Mouse (Mus musculus) urinary bladder, postnatal 25 days (tissue): Measurements from ENCODE around the gene Gm16253.

Source experiments
- DNase-seq: peaks from one replicate; pipeline ENCODE4 v3.0.0; 2022; ENCODE audit warnings: low spot score

Gm16253 gene

DNA sequence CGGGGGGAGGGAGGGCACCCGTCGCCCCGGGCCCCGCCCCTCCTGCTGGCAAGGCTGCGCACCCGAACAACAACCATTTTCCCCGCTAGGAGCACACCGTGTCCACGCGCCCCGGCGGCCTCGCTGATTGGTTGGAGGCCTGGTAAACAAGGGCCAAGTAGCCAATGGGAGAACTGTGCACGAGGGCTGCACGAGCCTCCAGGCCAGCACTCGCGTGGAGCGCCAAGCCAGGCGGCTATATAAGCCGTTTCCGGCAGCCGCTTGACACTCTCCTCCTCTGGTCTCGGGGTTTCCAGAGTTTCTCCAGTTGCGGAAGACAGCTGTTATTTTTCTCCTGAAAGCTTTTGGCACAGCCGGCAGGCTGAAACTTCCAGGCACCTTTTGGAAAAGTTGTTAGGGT lies 19.1 kb upstream of the Gm16253 start, which contains the start of gene Txnip:
Gene Txnip (plus strand): TSS at position 264 of the 400 bp plus-strand sequence.
- DNase-seq, result peak; percentile 99

DNA sequence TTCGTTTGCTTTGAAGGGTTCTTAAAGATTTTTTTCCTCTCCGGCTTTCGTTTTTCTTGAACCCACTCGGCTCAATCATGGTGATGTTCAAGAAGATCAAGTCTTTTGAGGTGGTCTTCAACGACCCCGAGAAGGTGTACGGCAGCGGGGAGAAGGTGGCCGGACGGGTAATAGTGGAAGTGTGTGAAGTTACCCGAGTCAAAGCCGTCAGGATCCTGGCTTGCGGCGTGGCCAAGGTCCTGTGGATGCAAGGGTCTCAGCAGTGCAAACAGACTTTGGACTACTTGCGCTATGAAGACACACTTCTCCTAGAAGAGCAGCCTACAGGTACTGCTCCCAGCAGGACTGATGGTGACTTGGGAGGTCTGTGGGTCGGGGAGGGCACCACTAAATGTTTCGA lies 18.6 kb upstream of the Gm16253 start:
- DNase-seq, result no peak

DNA sequence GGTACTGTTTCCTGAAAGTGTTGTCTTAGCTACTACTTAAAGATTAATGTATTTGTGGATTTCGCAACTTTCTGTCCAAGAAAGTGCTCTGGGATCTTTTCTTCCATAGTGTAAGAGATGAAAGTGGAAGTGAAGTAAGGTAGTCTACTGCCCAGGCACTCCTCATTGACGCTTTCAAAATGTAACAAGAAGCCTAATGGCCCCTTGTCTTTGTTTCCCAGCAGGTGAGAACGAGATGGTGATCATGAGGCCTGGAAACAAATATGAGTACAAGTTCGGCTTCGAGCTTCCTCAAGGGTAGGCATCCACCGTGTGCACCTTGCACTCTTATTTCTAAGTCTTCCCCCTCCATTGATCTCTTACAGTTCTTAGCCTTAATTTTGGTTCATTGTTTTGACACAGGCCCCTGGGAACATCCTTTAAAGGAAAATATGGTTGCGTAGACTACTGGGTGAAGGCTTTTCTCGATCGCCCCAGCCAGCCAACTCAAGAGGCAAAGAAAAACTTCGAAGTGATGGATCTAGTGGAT lies 18.1 kb upstream of the Gm16253 start:
- DNase-seq, result no peak

DNA sequence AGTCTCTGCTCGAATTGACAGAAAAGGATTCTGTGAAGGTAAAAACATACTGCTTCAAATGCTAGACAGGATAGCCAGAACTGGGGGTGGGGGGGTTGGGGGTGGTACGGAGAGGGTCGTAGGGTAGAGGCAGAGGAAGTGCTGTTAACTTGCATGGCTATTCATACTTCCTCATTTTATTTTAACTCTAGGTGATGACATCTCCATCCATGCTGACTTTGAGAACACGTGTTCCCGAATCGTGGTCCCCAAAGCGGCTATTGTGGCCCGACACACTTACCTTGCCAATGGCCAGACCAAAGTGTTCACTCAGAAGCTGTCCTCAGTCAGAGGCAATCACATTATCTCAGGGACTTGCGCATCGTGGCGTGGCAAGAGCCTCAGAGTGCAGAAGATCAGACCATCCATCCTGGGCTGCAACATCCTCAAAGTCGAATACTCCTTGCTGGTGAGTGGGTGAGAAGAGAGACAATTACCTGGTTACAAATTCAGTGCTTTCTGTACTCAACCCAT lies 17.3 kb upstream of the Gm16253 start:
- no peak for DNase-seq

DNA sequence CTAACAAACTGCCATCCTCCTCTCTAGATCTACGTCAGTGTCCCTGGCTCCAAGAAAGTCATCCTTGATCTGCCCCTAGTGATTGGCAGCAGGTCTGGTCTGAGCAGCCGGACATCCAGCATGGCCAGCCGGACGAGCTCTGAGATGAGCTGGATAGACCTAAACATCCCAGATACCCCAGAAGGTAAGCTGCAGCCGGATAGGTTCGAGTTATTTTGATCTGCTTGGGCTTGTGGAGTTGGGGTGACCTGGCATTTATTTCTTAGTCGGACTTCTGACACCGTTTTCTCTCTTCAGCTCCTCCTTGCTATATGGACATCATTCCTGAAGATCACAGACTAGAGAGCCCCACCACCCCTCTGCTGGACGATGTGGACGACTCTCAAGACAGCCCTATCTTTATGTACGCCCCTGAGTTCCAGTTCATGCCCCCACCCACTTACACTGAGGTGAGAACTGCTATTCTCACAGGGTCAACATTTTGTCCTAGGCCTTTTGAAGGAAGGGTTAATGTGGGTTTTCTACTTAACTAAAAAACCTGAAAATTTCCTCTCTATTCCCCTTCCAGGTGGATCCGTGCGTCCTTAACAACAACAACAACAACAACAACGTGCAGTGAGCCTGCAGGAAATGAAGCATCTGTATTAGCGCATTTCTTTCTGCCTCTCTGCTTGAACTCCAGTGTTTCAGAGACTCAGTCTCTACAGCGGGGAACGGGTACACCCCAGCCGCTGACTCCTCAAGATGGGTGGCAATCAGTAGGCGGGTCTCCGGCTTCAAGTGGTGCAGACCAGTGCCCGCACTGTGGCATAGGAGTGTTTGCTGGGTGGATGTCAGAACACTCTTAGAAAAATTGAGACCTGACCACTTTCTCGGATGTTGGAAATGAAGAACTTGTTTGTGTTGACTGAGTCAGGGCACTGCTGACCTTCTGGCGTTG lies 16.6 kb upstream of the Gm16253 start:
- DNase-seq, result no peak

DNA sequence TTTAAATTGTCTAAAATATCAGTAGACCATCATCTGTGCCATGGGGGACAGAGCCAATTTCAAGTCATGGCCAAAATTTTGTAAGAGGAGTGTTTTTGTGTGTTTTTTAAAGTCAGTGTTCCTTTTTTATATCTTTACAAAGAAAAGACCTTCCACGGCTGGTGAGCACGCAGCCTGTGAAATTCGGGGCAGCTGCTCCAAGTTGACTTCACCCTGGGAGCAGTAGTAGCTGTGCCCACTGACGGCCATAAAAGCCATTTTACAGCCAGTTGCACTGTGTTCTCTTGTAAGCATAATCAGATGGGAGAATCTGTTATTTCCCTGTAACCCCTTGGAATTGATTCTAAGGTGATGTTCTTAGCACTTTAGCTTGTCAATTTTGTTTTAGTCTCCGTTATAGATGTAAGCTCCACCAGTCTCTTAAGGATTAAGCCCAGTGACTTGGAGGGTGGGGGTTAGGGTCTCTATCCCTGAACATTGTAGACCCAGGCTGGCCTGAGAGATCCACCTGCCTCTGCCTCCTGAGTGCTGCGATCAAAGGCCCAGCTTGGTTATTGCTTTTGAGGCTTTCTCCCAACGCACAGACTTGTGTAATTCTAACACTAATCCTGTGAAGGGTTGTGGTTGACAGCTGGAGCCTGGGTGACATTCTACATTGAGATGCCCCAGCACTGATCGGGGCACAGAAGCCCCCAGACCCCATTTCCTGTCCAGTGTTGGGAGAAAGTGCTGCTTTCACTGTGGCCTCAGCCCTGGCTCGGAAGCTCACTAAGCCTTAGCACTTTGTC lies 15.7 kb upstream of the Gm16253 start:
- DNase-seq, result no peak

DNA sequence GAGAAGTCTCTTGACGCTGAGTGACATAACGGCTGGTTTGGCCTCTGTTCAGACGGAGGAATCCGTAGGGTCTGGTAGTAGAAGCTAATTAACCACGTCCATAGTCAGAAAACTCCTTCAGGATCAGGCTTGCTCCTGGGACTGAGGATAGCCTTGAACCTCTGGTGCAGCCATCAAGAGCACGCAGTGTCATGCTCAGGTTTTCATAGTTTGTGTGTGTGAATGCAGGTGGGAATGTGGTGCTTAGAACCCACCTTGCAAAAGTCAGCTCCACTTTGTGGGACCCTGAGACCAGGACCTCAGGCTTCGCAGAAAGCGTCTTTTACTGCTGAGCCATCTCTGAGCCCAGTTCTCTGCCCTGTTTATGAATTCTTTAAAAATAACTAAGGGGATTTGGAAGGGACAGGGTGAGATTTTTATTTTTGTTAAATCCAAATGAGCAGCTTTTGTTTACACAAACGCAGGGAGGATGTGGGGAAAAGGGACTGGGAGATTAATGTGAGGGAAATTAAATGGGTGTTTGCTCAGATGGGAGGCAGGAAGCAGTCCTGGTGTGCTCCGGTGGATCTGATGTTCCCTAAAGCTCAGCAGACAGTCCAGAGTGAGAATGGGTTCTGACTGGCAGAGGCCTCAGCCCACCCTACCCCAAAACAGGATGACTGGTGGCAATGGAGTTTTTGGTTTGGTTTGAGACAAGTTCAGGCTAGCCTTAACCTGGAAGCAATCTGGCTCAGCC lies 14.7 kb upstream of the Gm16253 start:
- no peak for DNase-seq

DNA sequence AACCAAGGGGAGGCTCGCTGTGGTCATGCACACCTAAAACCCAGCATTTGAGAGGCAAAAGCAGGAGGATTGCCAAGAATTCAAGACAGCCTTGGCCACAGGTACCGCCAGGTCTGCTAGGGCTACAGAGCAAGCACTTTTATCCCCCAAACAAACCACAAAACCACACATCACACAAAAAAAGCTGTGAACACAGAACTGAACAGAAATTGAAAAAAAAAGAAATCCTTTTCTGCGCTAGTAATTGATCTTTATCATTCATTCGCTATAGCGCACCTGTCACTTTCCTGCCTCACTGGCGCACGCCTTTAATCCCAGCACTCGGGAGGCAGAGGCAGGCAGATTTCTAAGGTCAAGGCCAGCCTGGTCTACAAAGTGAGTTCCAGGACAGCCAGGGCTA lies 13.5 kb upstream of the Gm16253 start:
- DNase-seq, result no peak

DNA sequence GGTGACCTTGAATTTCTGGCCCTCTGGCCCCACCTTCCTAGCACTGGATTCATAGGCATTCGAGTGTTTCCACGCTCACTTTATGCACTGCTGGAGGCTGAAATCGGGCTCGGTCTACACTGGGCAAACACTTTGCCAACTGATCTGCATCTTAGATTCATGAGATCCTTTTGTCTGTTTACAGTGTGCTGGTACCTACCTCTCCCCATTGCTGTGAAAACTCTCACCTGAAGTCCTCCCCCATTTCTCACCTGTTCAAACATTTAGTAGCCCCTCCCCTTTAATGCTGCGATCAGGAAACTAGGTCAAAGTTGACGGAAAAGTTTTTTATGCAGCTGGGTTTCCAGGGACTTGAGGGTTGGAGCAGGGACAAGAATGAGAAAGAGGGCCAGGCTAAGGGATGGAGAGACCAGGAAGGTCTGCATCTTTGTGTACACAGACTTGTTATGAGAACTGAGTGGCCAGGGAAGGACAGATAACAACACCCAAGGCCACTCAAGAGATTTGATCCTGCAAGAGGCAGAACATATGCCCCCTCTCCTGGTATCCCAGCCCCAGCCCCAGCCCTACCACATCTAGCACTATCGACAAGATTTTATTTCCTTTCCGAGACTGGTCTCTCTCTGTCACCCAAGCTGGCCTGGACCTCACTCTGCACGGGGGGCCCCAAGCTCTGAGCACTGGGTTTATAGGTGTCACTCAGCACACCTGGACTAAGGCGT lies 12.7 kb upstream of the Gm16253 start:
- DNase-seq, result no peak

DNA sequence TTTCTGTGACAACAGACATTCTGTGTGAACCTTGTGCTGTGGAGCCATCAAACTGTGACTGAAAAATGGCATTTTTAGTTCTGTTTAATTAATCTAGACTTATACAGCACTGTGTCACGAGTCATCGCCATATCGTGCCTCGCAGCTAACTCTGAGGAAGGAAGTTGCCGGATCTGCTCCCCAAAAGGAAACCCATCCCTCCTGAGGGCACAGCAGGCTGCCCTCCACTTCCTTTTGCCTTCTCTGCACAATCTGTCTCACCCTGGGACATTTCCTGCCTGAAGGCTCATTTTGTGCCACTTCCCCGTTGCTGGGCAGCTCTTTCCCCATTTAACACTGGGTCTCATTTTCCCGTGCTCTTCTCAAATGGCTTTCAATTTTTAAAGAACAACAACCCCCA lies 12.2 kb upstream of the Gm16253 start:
- no peak for DNase-seq

DNA sequence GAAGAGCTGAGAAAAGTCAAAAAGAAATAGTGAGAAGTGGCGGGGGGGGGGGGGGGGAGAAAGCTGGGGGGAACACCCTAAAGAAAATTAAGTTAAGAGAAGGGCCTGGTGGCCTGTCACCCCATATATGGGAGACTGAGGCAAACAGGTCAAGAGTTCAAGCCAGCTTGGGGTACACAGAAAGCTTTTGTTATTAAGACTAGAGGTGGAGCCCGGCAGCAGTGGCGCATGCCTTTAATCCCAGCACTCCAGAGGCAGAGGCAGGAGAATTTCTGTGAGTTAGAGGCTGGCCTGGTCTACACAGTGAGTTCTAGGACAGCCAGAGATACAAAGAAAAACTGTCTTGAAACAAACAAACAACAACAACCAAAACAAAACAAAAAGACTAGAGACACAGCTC lies 11.7 kb upstream of the Gm16253 start:
- no peak for DNase-seq

DNA sequence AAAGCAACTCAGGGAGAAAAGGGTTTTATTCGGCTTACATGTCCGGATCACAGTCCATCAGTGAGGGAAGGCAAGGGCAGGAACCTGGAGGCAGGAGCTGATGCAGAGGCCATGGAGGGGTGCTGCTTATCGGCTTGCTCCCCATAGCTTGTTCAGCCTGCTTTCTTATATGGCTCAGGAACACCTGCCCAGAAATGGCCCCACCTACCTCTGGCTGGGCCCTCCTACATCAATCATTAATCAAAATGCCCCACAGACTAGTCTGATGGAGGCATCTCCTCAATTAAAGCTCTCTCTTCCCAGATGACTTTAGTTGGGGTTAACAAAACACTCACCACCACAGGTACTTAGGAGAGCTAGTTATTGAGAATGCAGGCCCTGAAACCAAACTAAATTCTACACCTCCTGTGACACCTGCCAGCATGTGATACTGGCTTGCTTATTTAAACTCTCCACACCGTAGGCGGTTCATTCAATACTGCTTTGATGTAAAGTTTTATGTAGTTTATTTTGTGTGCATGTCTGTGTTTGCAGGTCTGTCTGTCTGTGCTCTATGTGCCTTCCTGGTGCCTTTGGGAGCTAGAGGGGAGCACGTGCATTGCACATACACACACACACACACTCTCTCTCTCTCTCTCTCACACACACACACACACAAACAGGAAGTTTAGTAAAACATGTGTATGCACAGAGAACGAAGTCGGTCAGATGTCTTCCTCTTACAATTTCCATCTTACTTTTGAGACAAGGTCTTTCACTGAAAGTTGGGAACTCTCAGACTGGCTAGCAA lies 9.9 kb upstream of the Gm16253 start:
- DNase-seq, result no peak

DNA sequence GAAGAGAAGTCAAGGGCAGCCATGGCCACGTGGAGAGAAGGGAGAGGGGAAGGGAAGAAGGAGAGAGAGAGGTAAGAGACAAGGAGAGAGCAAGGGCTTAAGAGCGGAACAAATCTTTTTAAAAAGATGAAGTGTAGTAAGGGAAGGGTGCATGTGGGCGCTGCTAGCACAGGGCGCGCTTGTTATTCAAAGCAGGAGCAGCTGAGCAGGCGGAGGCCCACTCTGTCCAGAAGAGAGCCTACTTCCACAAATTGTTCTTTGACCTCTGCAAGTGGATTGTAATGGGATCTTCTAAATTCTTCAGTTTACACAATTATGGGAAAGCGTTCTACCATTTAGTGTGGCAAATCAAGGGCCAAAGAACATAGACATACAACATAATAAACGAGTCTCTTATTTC lies 8.2 kb upstream of the Gm16253 start:
- no peak for DNase-seq

DNA sequence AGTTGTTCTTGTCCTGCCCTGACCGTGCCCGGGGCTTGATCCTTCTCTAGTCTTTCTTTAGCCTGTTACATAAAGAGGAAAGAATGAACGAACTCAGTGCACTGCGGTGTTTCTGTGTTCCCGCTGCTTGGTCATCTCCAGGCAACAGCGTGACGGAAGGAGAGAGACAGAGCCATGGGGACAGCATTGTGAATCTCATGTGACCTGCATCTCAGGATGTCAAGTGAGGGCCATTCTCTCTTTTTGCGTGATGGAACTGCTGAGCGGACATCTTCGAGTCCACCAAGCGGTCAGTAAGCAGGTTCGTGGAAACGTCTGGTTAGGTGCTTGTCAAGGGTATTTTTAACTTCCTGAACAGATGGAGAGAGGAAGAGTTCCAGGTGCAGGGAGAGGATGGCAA lies 7.3 kb upstream of the Gm16253 start:
- DNase-seq, result no peak

DNA sequence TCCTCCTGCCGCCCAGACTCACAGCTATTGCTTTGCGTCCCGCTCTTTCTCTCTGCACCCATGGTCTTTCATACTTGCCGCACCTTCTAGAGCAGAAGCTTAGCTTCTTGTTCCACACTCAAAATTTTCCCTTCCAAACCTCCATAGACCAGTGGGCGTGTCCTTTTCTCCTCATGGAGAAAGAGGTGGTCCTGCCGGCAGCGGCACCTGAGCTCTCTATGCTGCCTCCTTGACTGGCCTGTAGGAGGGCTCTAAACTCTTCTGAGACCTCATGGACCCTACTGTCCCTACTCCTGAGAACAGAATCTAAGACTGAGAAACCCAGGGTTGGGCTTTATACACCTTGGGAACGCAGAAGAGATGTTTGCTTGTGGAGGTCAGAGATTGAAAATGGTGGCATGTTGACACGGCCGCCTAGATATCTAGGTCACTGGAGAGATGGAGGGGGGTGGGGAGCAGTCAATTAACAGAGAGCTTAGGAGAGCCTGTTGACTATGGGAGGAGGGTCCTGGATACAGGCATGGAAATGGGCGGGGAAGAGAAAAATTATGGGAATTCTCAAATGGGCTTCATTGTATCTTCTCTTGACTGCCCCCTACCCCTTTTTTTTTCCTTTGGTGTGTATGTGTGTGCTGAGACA lies 6.7 kb upstream of the Gm16253 start:
- DNase-seq, result no peak

DNA sequence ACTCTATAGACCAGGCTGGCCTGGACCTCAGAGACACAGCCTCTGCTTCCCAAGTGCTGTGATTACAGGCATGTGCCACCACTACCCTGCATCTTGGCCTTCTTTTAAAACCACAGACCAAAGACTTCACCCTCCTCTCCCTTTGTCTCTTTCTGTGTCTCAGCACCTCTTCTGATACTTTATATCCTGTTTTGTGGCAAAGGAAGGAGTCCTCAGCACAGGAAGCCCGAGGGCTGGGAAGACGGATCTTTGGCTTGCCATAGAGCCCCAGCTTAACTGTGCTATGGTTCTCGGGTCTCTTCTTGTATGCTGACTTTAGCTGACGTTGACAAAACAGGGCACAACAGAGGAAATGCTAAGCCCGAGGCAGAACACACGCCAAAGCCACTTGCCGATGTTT lies 6.1 kb upstream of the Gm16253 start:
- no peak for DNase-seq

DNA sequence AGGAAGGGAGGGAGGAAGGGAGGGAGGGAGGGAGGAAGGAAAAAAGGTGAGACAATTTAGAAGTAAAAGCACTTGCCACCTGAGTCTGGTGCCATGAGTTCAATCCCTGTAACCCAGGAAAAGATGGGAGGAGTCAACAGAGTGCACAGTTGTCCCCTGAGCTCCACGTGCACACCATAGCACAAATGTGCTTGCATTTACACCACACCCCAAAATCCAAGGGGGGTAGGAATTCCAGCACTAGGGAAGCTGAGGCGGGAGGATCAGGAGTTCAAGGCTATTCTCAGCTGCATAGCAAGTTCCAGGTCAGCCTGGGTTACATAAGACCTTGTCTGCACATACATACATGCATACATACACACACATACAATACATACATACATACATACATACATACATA lies 5.4 kb upstream of the Gm16253 start:
- DNase-seq, result no peak

DNA sequence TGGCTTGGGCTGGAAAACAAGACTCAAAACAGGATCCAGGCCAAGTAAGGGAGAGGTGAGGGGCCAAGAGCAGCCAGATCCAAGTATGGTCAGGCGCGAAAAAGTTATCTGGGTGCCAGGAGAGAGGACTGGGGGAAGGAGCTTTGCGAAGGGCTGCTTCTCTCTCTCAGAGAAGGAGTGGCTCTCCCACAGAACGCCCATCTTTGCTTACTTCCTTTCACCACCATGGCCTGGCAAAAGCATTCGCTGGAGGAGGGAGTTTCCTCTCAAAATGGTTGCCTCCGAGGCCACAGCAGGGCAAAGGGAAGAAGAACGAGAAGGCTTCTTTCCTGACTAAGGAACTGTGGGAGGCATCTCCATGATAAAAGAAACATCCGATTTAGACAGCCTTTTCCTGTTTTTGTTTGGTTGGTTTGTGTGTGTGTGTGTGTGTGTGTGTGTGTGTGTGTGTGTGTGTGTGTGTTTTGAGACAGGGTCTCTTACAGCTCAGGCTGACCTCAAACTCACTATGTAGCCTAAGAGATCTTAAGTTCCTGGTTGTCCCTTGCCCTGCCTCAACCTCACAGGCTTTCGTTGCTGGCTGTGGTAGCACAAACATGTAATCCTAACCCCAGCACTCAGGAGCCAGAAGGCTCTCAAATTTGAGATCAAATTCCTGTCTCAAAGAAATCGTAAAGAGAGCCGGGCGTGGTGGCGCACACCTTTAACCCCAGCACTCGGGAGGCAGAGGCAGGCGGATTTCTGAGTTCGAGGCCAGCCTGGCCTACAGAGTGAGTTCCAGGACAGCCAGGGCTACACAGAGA lies 4.7 kb upstream of the Gm16253 start:
- no peak for DNase-seq
